Mouse (Mus musculus) limb, embryonic 14.5 days (tissue): ENCODE measurements at regions not wholly inside any gene's neighbourhood (a gene's known extent, or its start where the extent isn't known, plus 50 kb on each side); places are given as distances from the start of the nearest gene placed in this dataset.
A peak's percentile ranks its signal among the peaks of the same experiment; 100 is the strongest.

ENCODE experiments used
- ATAC-seq: fragments of 200-750 bp; cut with Nextera tagmentation; 2 replicates; pipeline ENCODE4 v1.8.0; 2017; ENCODE audit warnings: low read depth, moderate number of reproducible peaks, moderate TSS enrichment; ENCODE audit not compliant: low FRiP score
- DNase-seq: peaks from one replicate; pipeline ENCODE4 v3.0.0-alpha.2; 2015; ENCODE audit warnings: low spot score
- H3K27ac ChIP-seq: fragments of 300-500 bp; sonication (generic); replicated peaks from 2 replicates; pipeline ENCODE4 v1.5.1; 2014; ENCODE audit warnings: low read depth, mild to moderate bottlenecking, low read length, moderate library complexity, mixed read lengths
- H3K27me3 ChIP-seq: fragments of 300-500 bp; sonication (generic); 2 replicates; pipeline ENCODE4 v1.6.1; 2014; ENCODE audit warnings: low read length, mixed read lengths; ENCODE audit not compliant: control insufficient read depth, insufficient read depth
- H3K36me3 ChIP-seq: fragments of 300-500 bp; sonication (generic); 2 replicates; pipeline ENCODE4 v1.6.1; 2014; ENCODE audit warnings: mild to moderate bottlenecking, low read length, moderate library complexity, mixed read lengths; ENCODE audit not compliant: control insufficient read depth, insufficient read depth
- H3K4me1 ChIP-seq: fragments of 300-500 bp; sonication (generic); 2 replicates; pipeline ENCODE4 v1.6.1; 2014; ENCODE audit warnings: antibody characterized with exemption, low read length, mixed read lengths; ENCODE audit not compliant: control insufficient read depth, insufficient read depth
- H3K4me2 ChIP-seq: fragments of 300-500 bp; sonication (generic); replicated peaks from 2 replicates; pipeline ENCODE4 v1.6.1; 2014; ENCODE audit warnings: low read depth, mild to moderate bottlenecking, low read length, moderate library complexity; ENCODE audit not compliant: severe bottlenecking
- H3K4me3 ChIP-seq: fragments of 300-500 bp; sonication (generic); replicated peaks from 2 replicates; pipeline ENCODE4 v1.5.1; 2014; ENCODE audit warnings: low read length
- H3K9ac ChIP-seq: fragments of 300-500 bp; sonication (generic); 2 replicates; pipeline ENCODE4 v1.6.1; 2014; ENCODE audit warnings: mild to moderate bottlenecking, low read depth, low read length, moderate library complexity; ENCODE audit not compliant: severe bottlenecking
- H3K9me3 ChIP-seq: fragments of 300-500 bp; sonication (generic); 2 replicates; pipeline ENCODE4 v1.6.1; 2016; ENCODE audit warnings: low read length; ENCODE audit not compliant: control insufficient read depth
- POLR2A ChIP-seq: fragments of 200-500 bp; IDR thresholded peaks from 2 replicates; pipeline ENCODE4 v1.8.0; 2012; ENCODE audit warnings: inconsistent platforms, mild to moderate bottlenecking, moderate library complexity, borderline replicate concordance; ENCODE audit not compliant: insufficient read depth, insufficient read length; ENCODE audit errors: extremely low read depth
- WGBS: fragments of 180-500 bp; shearing (Covaris S2); extraction: QIAGEN DNeasy Blood & Tissue Kit; methylation state at CpG from one replicate; pipeline ENCODE4 v1.1.7; 2014; 5-methylcytosine and 5-hydroxymethylcytosine counted together

GRCm38 (mm10) chr2:47862446-47862845 lies 951.5 kb upstream of the Acvr2a start:
- Histone ChIP-seq H3K4me2 (no peak overlapping the region), H3K27ac (no peak overlapping the region), H3K36me3 (no peaks in the 10 kb centered on the region), H3K27me3 (no peaks in the 10 kb centered on the region), H3K4me3 (no peak overlapping the region), H3K4me1 (no peaks in the 10 kb centered on the region), H3K9ac (no peak overlapping the region), H3K9me3 (no peaks in the 10 kb centered on the region; the same call in 1 of the 2 replicates)
- no peak for TF ChIP-seq POLR2A
- DNase-seq (no peak), ATAC-seq (no peak)
- 87% methylated on average over 1 of the region's 1 CpGs for WGBS

GRCm38 (mm10) chr2:47878002-47878401 lies 935.9 kb upstream of the Acvr2a start:
- Histone ChIP-seq H3K36me3 (no peaks in the 10 kb centered on the region), H3K27me3 (no peaks in the 10 kb centered on the region), H3K4me2 (no peak overlapping the region), H3K9me3 (no peaks in the 10 kb centered on the region), H3K4me3 (no peak overlapping the region), H3K27ac (no peak overlapping the region), H3K9ac (no peak overlapping the region), H3K4me1 (no peaks in the 10 kb centered on the region; the same call in 1 of the 2 replicates)
- 45% methylated on average over 2 of the region's 2 CpGs for WGBS
- ATAC-seq: no peak
- TF ChIP-seq POLR2A: no peak
- DNase-seq: peak; percentile 6

- 94% methylated on average over 2 of the region's 2 CpGs for WGBS
- ATAC-seq (no peak), DNase-seq (no peak)
- Histone ChIP-seq H3K36me3 (no peaks in the 10 kb centered on the region), H3K4me1 (no peaks in the 10 kb centered on the region), H3K9me3 (no peaks in the 10 kb centered on the region), H3K4me2 (no peak overlapping the region), H3K9ac (no peak overlapping the region), H3K4me3 (no peak overlapping the region), H3K27ac (no peak overlapping the region), H3K27me3 (no peaks in the 10 kb centered on the region)
- no peak for TF ChIP-seq POLR2A
Observed at GRCm38 (mm10) chr2:47879071-47879470, 934.8 kb upstream of the Acvr2a start.

GRCm38 (mm10) chr2:47879796-47880195 lies 934.1 kb upstream of the Acvr2a start:
- no peaks in the 10 kb centered on the region for H3K9me3 ChIP-seq
- no peaks in the 10 kb centered on the region for H3K27me3 ChIP-seq
- no peaks in the 10 kb centered on the region for H3K4me1 ChIP-seq
- WGBS: 77% methylated on average over 1 of the region's 1 CpGs
- no peaks in the 10 kb centered on the region for H3K36me3 ChIP-seq
- TF ChIP-seq POLR2A: no peak
- ATAC-seq (no peak), DNase-seq (no peak)
- no peak overlapping the region for H3K4me2 ChIP-seq
- H3K4me3 ChIP-seq: no peak overlapping the region
- H3K27ac ChIP-seq: no peak overlapping the region
- H3K9ac ChIP-seq: no peak overlapping the region

GRCm38 (mm10) chr2:47888166-47888565 lies 925.7 kb upstream of the Acvr2a start:
- no peak overlapping the region for H3K4me2 ChIP-seq
- 60% methylated on average over 1 of the region's 1 CpGs for WGBS
- H3K9ac ChIP-seq: no peak overlapping the region
- no peaks in the 10 kb centered on the region for H3K4me1 ChIP-seq
- no peak for TF ChIP-seq POLR2A
- DNase-seq (no peak), ATAC-seq (no peak)
- H3K27me3 ChIP-seq: no peaks in the 10 kb centered on the region
- no peaks in the 10 kb centered on the region for H3K36me3 ChIP-seq
- no peak overlapping the region for H3K4me3 ChIP-seq
- no peaks in the 10 kb centered on the region for H3K9me3 ChIP-seq
- no peak overlapping the region for H3K27ac ChIP-seq

- DNase-seq: no peak
- no peak overlapping the region for H3K4me2 ChIP-seq
- no peaks in the 10 kb centered on the region for H3K36me3 ChIP-seq
- TF ChIP-seq POLR2A: no peak
- 62% methylated on average over 1 of the region's 1 CpGs for WGBS
- H3K4me1 ChIP-seq: no peaks in the 10 kb centered on the region
- no peak overlapping the region for H3K4me3 ChIP-seq
- H3K27ac ChIP-seq: no peak overlapping the region
- no peak for ATAC-seq
- H3K27me3 ChIP-seq: no peaks in the 10 kb centered on the region
- no peak overlapping the region for H3K9ac ChIP-seq
- no peaks in the 10 kb centered on the region for H3K9me3 ChIP-seq
Observed at GRCm38 (mm10) chr2:47891366-47891765, 922.5 kb upstream of the Acvr2a start.
